Mouse (Mus musculus): ENCODE measurements around the gene Tmem56. TPM values are rescaled to one million over a fixed set of nuclear protein-coding genes. Genes with fewer than 3 reads are reported as not detected.

The Tmem56 gene
- polyA plus RNA-seq, 1 experiment from 2014 or later, result 2.3 TPM

GRCm38 (mm10) chr3:121261251-121261650 lies 21.6 kb downstream of the Tmem56 start:
- Histone ChIP-seq H3K27me3 (replicated peaks) (peaks cover 33% of the 10 kb centered on the region), H3K27ac (ENCODE audit: poor library complexity, severe bottlenecking) (no peak overlapping the region)

GRCm38 (mm10) chr3:121260831-121261230 lies 22.1 kb downstream of the Tmem56 start:
- 45% methylated on average over 1 of the region's 1 CpGs for WGBS

More at GRCm38 (mm10) chr3:121261251-121261650, 21.6 kb downstream of the Tmem56 start:
- Histone ChIP-seq H3K9me3 (replicated peaks) (no peaks in the 10 kb centered on the region), H3K4me1 (replicated peaks) (peaks cover 10% of the 10 kb centered on the region), H3K4me3 (no peak overlapping the region), H3K9ac (no peak overlapping the region), H3K4me2 (no peak overlapping the region), H3K36me3 (no peaks in the 10 kb centered on the region)
- no peak for ATAC-seq (ENCODE audit: insufficient number of reproducible peaks, low FRiP score)
- 59% methylated on average over 7 of the region's 7 CpGs for WGBS

GRCm38 (mm10) chr3:121260041-121260440 lies 22.9 kb downstream of the Tmem56 start:
- Histone ChIP-seq H3K9me3 (replicated peaks) (no peaks in the 10 kb centered on the region), H3K9ac (no peak overlapping the region), H3K27ac (ENCODE audit: poor library complexity, severe bottlenecking) (no peak overlapping the region), H3K4me1 (replicated peaks) (peaks cover 10% of the 10 kb centered on the region), H3K4me3 (no peak overlapping the region), H3K27me3 (replicated peaks) (peaks cover 31% of the 10 kb centered on the region), H3K4me2 (no peak overlapping the region), H3K36me3 (no peaks in the 10 kb centered on the region)
- no peak for ATAC-seq (ENCODE audit: insufficient number of reproducible peaks, low FRiP score)
- 70% methylated on average over 7 of the region's 7 CpGs for WGBS

More at GRCm38 (mm10) chr3:121260831-121261230, 22.1 kb downstream of the Tmem56 start:
- Histone ChIP-seq H3K9me3 (replicated peaks) (no peaks in the 10 kb centered on the region), H3K4me3 (no peak overlapping the region), H3K36me3 (no peaks in the 10 kb centered on the region), H3K9ac (no peak overlapping the region), H3K4me2 (no peak overlapping the region), H3K4me1 (replicated peaks) (peaks cover 10% of the 10 kb centered on the region), H3K27me3 (replicated peaks) (peaks cover 31% of the 10 kb centered on the region), H3K27ac (ENCODE audit: poor library complexity, severe bottlenecking) (no peak overlapping the region)
- no peak for ATAC-seq (ENCODE audit: insufficient number of reproducible peaks, low FRiP score)

GRCm38 (mm10) chr3:121258521-121259478 lies 24.1 kb downstream of the Tmem56 start:
- H3K36me3 ChIP-seq, result no peaks in the 10 kb centered on the region
- no peak overlapping the region for H3K9ac ChIP-seq
- ATAC-seq (ENCODE audit: insufficient number of reproducible peaks, low FRiP score), result no peak
- no peak overlapping the region for H3K4me2 ChIP-seq
- H3K27ac ChIP-seq (ENCODE audit: poor library complexity, severe bottlenecking), result no peak overlapping the region
- peaks cover 24% of the 10 kb centered on the region for H3K27me3 ChIP-seq (replicated peaks)
- WGBS, result 63% methylated on average over 20 of the region's 20 CpGs
- no peaks in the 10 kb centered on the region for H3K9me3 ChIP-seq (replicated peaks)
- H3K4me1 ChIP-seq (replicated peaks), result peaks cover 10% of the 10 kb centered on the region
- H3K4me3 ChIP-seq, result no peak overlapping the region

- 80% methylated on average over 10 of the region's 10 CpGs for WGBS
- Histone ChIP-seq H3K4me1 (replicated peaks) (peaks cover 10% of the 10 kb centered on the region), H3K36me3 (no peaks in the 10 kb centered on the region), H3K27me3 (replicated peaks) (peaks cover 24% of the 10 kb centered on the region), H3K9ac (no peak overlapping the region), H3K27ac (ENCODE audit: poor library complexity, severe bottlenecking) (no peak overlapping the region), H3K4me3 (no peak overlapping the region), H3K4me2 (no peak overlapping the region), H3K9me3 (replicated peaks) (no peaks in the 10 kb centered on the region)
- ATAC-seq (ENCODE audit: insufficient number of reproducible peaks, low FRiP score), result no peak
Observed at GRCm38 (mm10) chr3:121257418-121257817, 25.5 kb downstream of the Tmem56 start.

- no peak overlapping the region for H3K27ac ChIP-seq (ENCODE audit: poor library complexity, severe bottlenecking)
- H3K36me3 ChIP-seq, result no peaks in the 10 kb centered on the region
- 0 out of 2 replicates have a peak, but pooled peaks cover 8% of the 10 kb centered on the region for H3K4me1 ChIP-seq (replicated peaks)
- H3K9ac ChIP-seq, result no peak overlapping the region
- no peak overlapping the region for H3K4me3 ChIP-seq
- WGBS, result 83% methylated on average over 8 of the region's 8 CpGs
- ATAC-seq (ENCODE audit: insufficient number of reproducible peaks, low FRiP score), result no peak
- peaks cover 16% of the 10 kb centered on the region for H3K27me3 ChIP-seq (replicated peaks)
- H3K4me2 ChIP-seq, result no peak overlapping the region
- no peaks in the 10 kb centered on the region for H3K9me3 ChIP-seq (replicated peaks)
Observed at GRCm38 (mm10) chr3:121256131-121256530, 26.8 kb downstream of the Tmem56 start.

- no peak overlapping the region for H3K4me2 ChIP-seq
- H3K36me3 ChIP-seq, result no peaks in the 10 kb centered on the region
- no peak for ATAC-seq (ENCODE audit: insufficient number of reproducible peaks, low FRiP score)
- H3K9ac ChIP-seq, result no peak overlapping the region
- 0 out of 2 replicates have a peak, but pooled peaks cover 13% of the 10 kb centered on the region for H3K4me1 ChIP-seq (replicated peaks)
- 85% methylated on average over 7 of the region's 7 CpGs for WGBS
- no peak overlapping the region for H3K27ac ChIP-seq (ENCODE audit: poor library complexity, severe bottlenecking)
- H3K4me3 ChIP-seq, result no peak overlapping the region
- no peaks in the 10 kb centered on the region for H3K9me3 ChIP-seq (replicated peaks)
- peaks cover 10% of the 10 kb centered on the region for H3K27me3 ChIP-seq (replicated peaks)
Observed at GRCm38 (mm10) chr3:121255501-121255900, 27.4 kb downstream of the Tmem56 start.

GRCm38 (mm10) chr3:121250576-121251433 lies 32.1 kb downstream of the Tmem56 start:
- no peak overlapping the region for H3K4me3 ChIP-seq
- ATAC-seq (ENCODE audit: insufficient number of reproducible peaks, low FRiP score), result no peak

GRCm38 (mm10) chr3:121250048-121250447 lies 32.9 kb downstream of the Tmem56 start:
- Histone ChIP-seq H3K36me3 (no peaks in the 10 kb centered on the region), H3K4me2 (no peak overlapping the region), H3K4me3 (no peak overlapping the region), H3K27me3 (replicated peaks) (no peaks in the 10 kb centered on the region), H3K4me1 (replicated peaks) (0 out of 2 replicates have a peak, but pooled peaks cover 9% of the 10 kb centered on the region), H3K9ac (no peak overlapping the region), H3K27ac (ENCODE audit: poor library complexity, severe bottlenecking) (no peak overlapping the region), H3K9me3 (replicated peaks) (no peaks in the 10 kb centered on the region)
- WGBS, result 89% methylated on average over 9 of the region's 9 CpGs
- no peak for ATAC-seq (ENCODE audit: insufficient number of reproducible peaks, low FRiP score)

More at GRCm38 (mm10) chr3:121250576-121251433, 32.1 kb downstream of the Tmem56 start:
- Histone ChIP-seq H3K27ac (ENCODE audit: poor library complexity, severe bottlenecking) (no peak overlapping the region), H3K9ac (no peak overlapping the region), H3K27me3 (replicated peaks) (no peaks in the 10 kb centered on the region), H3K4me2 (no peak overlapping the region), H3K36me3 (no peaks in the 10 kb centered on the region), H3K9me3 (replicated peaks) (no peaks in the 10 kb centered on the region), H3K4me1 (replicated peaks) (0 out of 2 replicates have a peak, but pooled peaks cover 9% of the 10 kb centered on the region)
- 70% methylated on average over 19 of the region's 19 CpGs for WGBS

GRCm38 (mm10) chr3:121242941-121243340 lies 40.0 kb downstream of the Tmem56 start:
- H3K36me3 ChIP-seq, result no peaks in the 10 kb centered on the region
- no peak overlapping the region for H3K9ac ChIP-seq
- no peak overlapping the region for H3K4me2 ChIP-seq
- H3K4me1 ChIP-seq (replicated peaks), result peaks cover 12% of the 10 kb centered on the region
- H3K27ac ChIP-seq (ENCODE audit: poor library complexity, severe bottlenecking), result no peak overlapping the region
- H3K9me3 ChIP-seq (replicated peaks), result no peaks in the 10 kb centered on the region
- 75% methylated on average over 4 of the region's 4 CpGs for WGBS
- H3K4me3 ChIP-seq, result no peak overlapping the region
- no peak for ATAC-seq (ENCODE audit: insufficient number of reproducible peaks, low FRiP score)
- H3K27me3 ChIP-seq (replicated peaks), result no peaks in the 10 kb centered on the region

Measured in heart, embryonic 12.5 days (tissue).